Mouse (Mus musculus) CD4-positive helper T cell, adult 2 months (primary cell): ENCODE results near the gene Rara.
A peak's percentile ranks its signal among the peaks of the same experiment; 100 is the strongest.
"Not testable (repeated sequence)": the region's sequence is repeated elsewhere in the genome, so short reads cannot be mapped to it uniquely, and the experiment has no call there.

ENCODE experiments used
- DNase-seq: peaks from one replicate; pipeline ENCODE4 v3.0.0-alpha.2; 2012; ENCODE audit warnings: low read depth, missing footprints, low spot score

Rara gene

GRCm38 (mm10) chr11:98927438-98928076 lies at the start of gene Rara:
Gene Rara, plus strand, starts transcription at chr11:98927818.
- no peak for DNase-seq

- no peak for DNase-seq
Observed at GRCm38 (mm10) chr11:98887703-98888102, 39.9 kb upstream of the Rara start.

GRCm38 (mm10) chr11:98889077-98889476 lies 38.5 kb upstream of the Rara start:
- DNase-seq, result no peak

GRCm38 (mm10) chr11:98889977-98890376 lies 37.6 kb upstream of the Rara start:
- DNase-seq, result no peak

- DNase-seq, result no peak
Observed at GRCm38 (mm10) chr11:98892426-98892825, 35.2 kb upstream of the Rara start.

GRCm38 (mm10) chr11:98900529-98901125 lies 27.0 kb upstream of the Rara start:
- peak; percentile 57 for DNase-seq

- no peak for DNase-seq
Observed at GRCm38 (mm10) chr11:98902621-98903245, 24.9 kb upstream of the Rara start.

- DNase-seq, result no peak
Observed at GRCm38 (mm10) chr11:98904577-98904976, 23.0 kb upstream of the Rara start.

- no peak for DNase-seq
Observed at GRCm38 (mm10) chr11:98905033-98905432, 22.6 kb upstream of the Rara start.

GRCm38 (mm10) chr11:98905583-98905982 lies 22.0 kb upstream of the Rara start:
- DNase-seq, result no peak

- DNase-seq, result no peak
Observed at GRCm38 (mm10) chr11:98907063-98907436, 20.6 kb upstream of the Rara start.

- peak; percentile 98 for DNase-seq
Observed at GRCm38 (mm10) chr11:98907437-98908173, 20.0 kb upstream of the Rara start, which contains the start of gene Cdc6. Gene Cdc6, plus strand, starts transcription at chr11:98907801.

- peak; percentile 83 for DNase-seq
Observed at GRCm38 (mm10) chr11:98909654-98910053, 18.0 kb upstream of the Rara start.

GRCm38 (mm10) chr11:98910415-98910814 lies 17.2 kb upstream of the Rara start:
- no peak for DNase-seq

GRCm38 (mm10) chr11:98911498-98911897 lies 16.1 kb upstream of the Rara start:
- DNase-seq, result no peak

- DNase-seq, result no peak
Observed at GRCm38 (mm10) chr11:98914196-98914595, 13.4 kb upstream of the Rara start.

- peak; percentile 53 for DNase-seq
Observed at GRCm38 (mm10) chr11:98916376-98916775, 11.2 kb upstream of the Rara start.

- DNase-seq, result no peak
Observed at GRCm38 (mm10) chr11:98917428-98918005, 10.1 kb upstream of the Rara start.

GRCm38 (mm10) chr11:98918231-98918630 lies 9.4 kb upstream of the Rara start:
- DNase-seq, result peak; percentile 39

GRCm38 (mm10) chr11:98919009-98919408 lies 8.6 kb upstream of the Rara start:
- no peak for DNase-seq

- DNase-seq, result not testable (repeated sequence)
Observed at GRCm38 (mm10) chr11:98921813-98922212, 5.8 kb upstream of the Rara start.

- DNase-seq, result peak; percentile 68
Observed at GRCm38 (mm10) chr11:98922307-98922706, 5.3 kb upstream of the Rara start.
